Mouse (Mus musculus): ENCODE data around the gene Platr17. TPM values are rescaled to one million over a fixed set of nuclear protein-coding genes. Genes with fewer than 3 reads are reported as not detected.

The Platr17 gene
- polyA plus RNA-seq, 1 experiment from 2014 or later, result 0.30 TPM

GRCm38 (mm10) chr17:33917656-33918292, 12.8 kb downstream of the Platr17 start:
- peaks cover 42% of the 10 kb centered on the region for H3K36me3 ChIP-seq
- peaks cover 18% of the 10 kb centered on the region for H3K27me3 ChIP-seq (ENCODE audit: low read depth, poor library complexity, severe bottlenecking)
- H3K9me3 ChIP-seq (replicated peaks), result no peaks in the 10 kb centered on the region
- DNase-seq (ENCODE audit: low spot score), result no peak
- H3K4me1 ChIP-seq, result peaks cover 67% of the 10 kb centered on the region
- 82% methylated on average over 18 of the region's 18 CpGs for WGBS
- H3K4me3 ChIP-seq, result peak overlapping the region; percentile 74
- H3K27ac ChIP-seq (replicated peaks), result 0 out of 2 replicates have a peak overlapping the region, but pooled peaks have one; percentile 13

- Histone ChIP-seq H3K4me3 (peak overlapping the region; percentile 74), H3K4me1 (peaks cover 67% of the 10 kb centered on the region), H3K27me3 (ENCODE audit: low read depth, poor library complexity, severe bottlenecking) (peaks cover 18% of the 10 kb centered on the region), H3K9me3 (replicated peaks) (no peaks in the 10 kb centered on the region), H3K36me3 (peaks cover 35% of the 10 kb centered on the region), H3K27ac (replicated peaks) (no peak overlapping the region)
- WGBS, result 63% methylated on average over 37 of the region's 37 CpGs
- DNase-seq (ENCODE audit: low spot score), result no peak
Measured at GRCm38 (mm10) chr17:33918293-33919203, 13.6 kb downstream of the Platr17 start.

- peaks cover 18% of the 10 kb centered on the region for H3K27me3 ChIP-seq (ENCODE audit: low read depth, poor library complexity, severe bottlenecking)
- peak; percentile 48 for DNase-seq (ENCODE audit: low spot score)
- peaks cover 24% of the 10 kb centered on the region for H3K36me3 ChIP-seq
- H3K4me1 ChIP-seq, result peaks cover 59% of the 10 kb centered on the region
- WGBS, result under 1% methylated on average over 52 of the region's 52 CpGs
- peak overlapping the region; percentile 83 for H3K27ac ChIP-seq (replicated peaks)
- H3K4me3 ChIP-seq, result peak overlapping the region; percentile 74
- no peaks in the 10 kb centered on the region for H3K9me3 ChIP-seq (replicated peaks)
Measured at GRCm38 (mm10) chr17:33919351-33920281, 14.7 kb downstream of the Platr17 start.

GRCm38 (mm10) chr17:33920282-33921097, 15.6 kb downstream of the Platr17 start:
- WGBS, result under 1% methylated on average over 36 of the region's 36 CpGs
- Histone ChIP-seq H3K4me3 (peak overlapping the region; percentile 74), H3K27ac (replicated peaks) (peak overlapping the region; percentile 83), H3K27me3 (ENCODE audit: low read depth, poor library complexity, severe bottlenecking) (peaks cover 18% of the 10 kb centered on the region), H3K36me3 (peaks cover 25% of the 10 kb centered on the region), H3K9me3 (replicated peaks) (no peaks in the 10 kb centered on the region), H3K4me1 (peaks cover 50% of the 10 kb centered on the region)
- DNase-seq (ENCODE audit: low spot score), result peak; percentile 88

- Histone ChIP-seq H3K36me3 (peaks cover 34% of the 10 kb centered on the region), H3K4me1 (peaks cover 49% of the 10 kb centered on the region), H3K27ac (replicated peaks) (no peak overlapping the region), H3K27me3 (ENCODE audit: low read depth, poor library complexity, severe bottlenecking) (peaks cover 18% of the 10 kb centered on the region), H3K4me3 (peak overlapping the region; percentile 74; the same call in 1 of the 2 replicates), H3K9me3 (replicated peaks) (no peaks in the 10 kb centered on the region)
- WGBS, result 90% methylated on average over 7 of the region's 7 CpGs
- no peak for DNase-seq (ENCODE audit: low spot score)
Measured at GRCm38 (mm10) chr17:33921361-33921760, 16.4 kb downstream of the Platr17 start.

GRCm38 (mm10) chr17:33924577-33925283, 19.8 kb downstream of the Platr17 start:
- peaks cover 22% of the 10 kb centered on the region for H3K36me3 ChIP-seq
- WGBS, result 83% methylated on average over 10 of the region's 10 CpGs
- DNase-seq (ENCODE audit: low spot score), result no peak
- no peaks in the 10 kb centered on the region for H3K27me3 ChIP-seq (ENCODE audit: low read depth, poor library complexity, severe bottlenecking)
- no peak overlapping the region for H3K27ac ChIP-seq (replicated peaks)
- no peak overlapping the region for H3K4me3 ChIP-seq
- H3K4me1 ChIP-seq, result peaks cover 33% of the 10 kb centered on the region
- H3K9me3 ChIP-seq (replicated peaks), result no peaks in the 10 kb centered on the region

GRCm38 (mm10) chr17:33925406-33926116, 20.6 kb downstream of the Platr17 start:
- peak overlapping the region; percentile 23; the same call in 1 of the 2 replicates for H3K4me3 ChIP-seq

GRCm38 (mm10) chr17:33926207-33926932, 21.4 kb downstream of the Platr17 start:
- Histone ChIP-seq H3K9me3 (replicated peaks) (no peaks in the 10 kb centered on the region), H3K4me1 (peaks cover 34% of the 10 kb centered on the region), H3K36me3 (peaks cover 22% of the 10 kb centered on the region), H3K4me3 (peak overlapping the region; percentile 23; the same call in 1 of the 2 replicates), H3K27ac (replicated peaks) (no peak overlapping the region), H3K27me3 (ENCODE audit: low read depth, poor library complexity, severe bottlenecking) (no peaks in the 10 kb centered on the region)
- WGBS, result 73% methylated on average over 17 of the region's 17 CpGs
- DNase-seq (ENCODE audit: low spot score), result no peak

More at GRCm38 (mm10) chr17:33925406-33926116, 20.6 kb downstream of the Platr17 start:
- no peak for DNase-seq (ENCODE audit: low spot score)
- peaks cover 22% of the 10 kb centered on the region for H3K36me3 ChIP-seq
- H3K9me3 ChIP-seq (replicated peaks), result no peaks in the 10 kb centered on the region
- no peaks in the 10 kb centered on the region for H3K27me3 ChIP-seq (ENCODE audit: low read depth, poor library complexity, severe bottlenecking)
- H3K27ac ChIP-seq (replicated peaks), result no peak overlapping the region
- H3K4me1 ChIP-seq, result peaks cover 33% of the 10 kb centered on the region
- 84% methylated on average over 21 of the region's 21 CpGs for WGBS

- 63% methylated on average over 21 of the region's 21 CpGs for whole genome bisulfite sequencing
- H3K4me3 ChIP-seq, result peak overlapping the region; percentile 97
- peaks cover 41% of the 10 kb centered on the region for H3K4me1 ChIP-seq
- H3K27ac ChIP-seq (replicated peaks), result peak overlapping the region; percentile 93
- no peaks in the 10 kb centered on the region for H3K27me3 ChIP-seq (ENCODE audit: low read depth, poor library complexity, severe bottlenecking)
- peaks cover 38% of the 10 kb centered on the region for H3K36me3 ChIP-seq
- no peaks in the 10 kb centered on the region for H3K9me3 ChIP-seq (replicated peaks)
- DNase-seq (ENCODE audit: low spot score), result no peak
Measured at GRCm38 (mm10) chr17:33928251-33928947, 23.5 kb downstream of the Platr17 start.
